In genomic region chr9:21769558-21770183, GRCm38 (mm10) we compare ENCODE assay signal across 8 mouse cellular contexts. TPM values are rescaled to one million over a fixed set of nuclear protein-coding genes. Genes with fewer than 3 reads are reported as not detected.
A peak's percentile ranks its signal among the peaks of the same experiment; 100 is the strongest.
DNase-seq lines count a peak whose midpoint lies in the region; ATAC-seq lines count a peak whose summit lies in the region.

No protein-coding gene starts in this region.

- ATAC-seq in kidney, embryonic 16.5 days (ENCODE audit: low FRiP score, low TSS enrichment) = peak; percentile 44; the same call in 1 of the 2 replicates
- ATAC-seq in limb, embryonic 12.5 days (ENCODE audit: insufficient number of reproducible peaks, insufficient read depth, low FRiP score, low TSS enrichment, low read depth) = no peak
- ATAC-seq in CD4-positive, CD25-positive, alpha-beta regulatory T cell, adult 4 months = no peak

- no peaks in the 10 kb centered on the region for H3K9me3 ChIP-seq in kidney, embryonic 16.5 days (ENCODE audit: low read length)
- H3K9me3 ChIP-seq in limb, embryonic 12.5 days = no peaks in the 10 kb centered on the region

- H3K9ac ChIP-seq in kidney, embryonic 16.5 days (replicated peaks; ENCODE audit: low read length) = no peak overlapping the region
- no peak overlapping the region; the same call in 1 of the 2 replicates for H3K9ac ChIP-seq in limb, embryonic 12.5 days (replicated peaks)

- peak overlapping the region; percentile 78; the same call in 1 of the 2 replicates for H3K27ac ChIP-seq in kidney, embryonic 16.5 days (ENCODE audit: low read length)
- peak overlapping the region; percentile 96 for H3K27ac ChIP-seq in limb, embryonic 12.5 days

- DNase-seq in kidney, adult 9 months = no peak
- DNase-seq in cerebellum, postnatal 14 days = peak; percentile 60 to 61
- peak; percentile 98 for DNase-seq in heart, adult 11 months
- no peak for DNase-seq in embryo, embryonic 10.5 days (ENCODE audit: low spot score)
- no peak for DNase-seq in T-cell, adult 2 months (ENCODE audit: low spot score)

- H3K27me3 ChIP-seq in kidney, embryonic 16.5 days (ENCODE audit: insufficient read depth, low read length) = no peaks in the 10 kb centered on the region
- H3K27me3 ChIP-seq in limb, embryonic 12.5 days = no peaks in the 10 kb centered on the region

- H3K4me2 ChIP-seq in kidney, embryonic 16.5 days (replicated peaks; ENCODE audit: low read depth, low read length) = no peak overlapping the region
- H3K4me2 ChIP-seq in limb, embryonic 12.5 days = no peak overlapping the region

- peaks cover 64% of the 10 kb centered on the region for H3K36me3 ChIP-seq in kidney, embryonic 16.5 days (ENCODE audit: insufficient read depth, low read length)
- peaks cover 68% of the 10 kb centered on the region for H3K36me3 ChIP-seq in limb, embryonic 12.5 days

- H3K4me3 ChIP-seq in kidney, embryonic 16.5 days (ENCODE audit: low read length) = no peak overlapping the region
- no peak overlapping the region for H3K4me3 ChIP-seq in limb, embryonic 12.5 days (replicated peaks)

- peaks cover 6% of the 10 kb centered on the region; the same call in 1 of the 2 replicates for H3K4me1 ChIP-seq in kidney, embryonic 16.5 days (ENCODE audit: insufficient read depth, low read length)
- peaks cover 34% of the 10 kb centered on the region for H3K4me1 ChIP-seq in limb, embryonic 12.5 days (replicated peaks)

- WGBS in kidney, embryonic 16.5 days = 69% methylated on average over 26 of the region's 26 CpGs
- 80% methylated on average over 26 of the region's 26 CpGs for WGBS in limb, embryonic 12.5 days

RNA-seq across cellular contexts. Expression of gene Spc24, which starts 9.6 kb away (rescaled TPM):
- 120 and 134 TPM in 2 replicates for polyA plus RNA-seq in kidney, embryonic 16.5 days (2015; fragmentation: Nextera tagmentation; extraction: Ambion mirVana)
- polyA plus RNA-seq in limb, embryonic 12.5 days (2016; fragmentation: Nextera tagmentation; extraction: Ambion mirVana) = 152 and 161 TPM in 2 replicates
- polyA plus RNA-seq in CD4-positive, CD25-positive, alpha-beta regulatory T cell, adult 4 months (2017; shearing (Covaris generic)) = 10 to 100 TPM in 1 of 2 experiments, 1 to 10 TPM in 1; 6.5 to 13.5 TPM

RNA-seq across cellular contexts. Expression of gene Kank2, which starts 28.9 kb away (rescaled TPM):
- polyA plus RNA-seq in kidney, embryonic 16.5 days (2015; fragmentation: Nextera tagmentation; extraction: Ambion mirVana) = 18.7 and 19.7 TPM in 2 replicates
- polyA plus RNA-seq in limb, embryonic 12.5 days (2016; fragmentation: Nextera tagmentation; extraction: Ambion mirVana) = 19.9 and 22.3 TPM in 2 replicates
- polyA plus RNA-seq in CD4-positive, CD25-positive, alpha-beta regulatory T cell, adult 4 months (2017; shearing (Covaris generic)) = not detected

RNA-seq across cellular contexts. Expression of gene Ldlr, which starts 46.4 kb away (rescaled TPM):
- 30.6 and 33.2 TPM in 2 replicates for polyA plus RNA-seq in kidney, embryonic 16.5 days (2015; fragmentation: Nextera tagmentation; extraction: Ambion mirVana)
- polyA plus RNA-seq in limb, embryonic 12.5 days (2016; fragmentation: Nextera tagmentation; extraction: Ambion mirVana) = 37.3 and 38.5 TPM in 2 replicates
- 10 to 100 TPM; 17.9 to 42.0 TPM for polyA plus RNA-seq in CD4-positive, CD25-positive, alpha-beta regulatory T cell, adult 4 months (2017; shearing (Covaris generic))

Comparison
In these comparisons a context has a peak if more than half of its experiments do, and no peak if none do; other contexts are left out.
1. DNase-seq: peak in cerebellum, postnatal 14 days (2 of 2) and heart, adult 11 months (single experiment); none in kidney, adult 9 months (single experiment), embryo, embryonic 10.5 days (single experiment) and T-cell, adult 2 months (single experiment).
2. RNA of gene Kank2, which starts 28.9 kb away (polyA plus RNA-seq): 19.9 to 22.3 TPM in limb, embryonic 12.5 days and 18.7 to 19.7 TPM in kidney, embryonic 16.5 days; not detected in CD4-positive, CD25-positive, alpha-beta regulatory T cell, adult 4 months; every median in the first group is over 10 times any median in the second.